Mouse (Mus musculus) adrenal gland, postnatal 14 days (tissue): Measurements from ENCODE around the gene Arid3a. TPM values are rescaled to one million over a fixed set of nuclear protein-coding genes. Genes with fewer than 3 reads are reported as not detected.

Experiments
- DNase-seq: peaks from one replicate; pipeline ENCODE4 v3.0.0; 2021; ENCODE audit warnings: mixed read lengths
- total RNA-seq: library from RNA; stranded (reverse); gene quantifications from 2 replicates; pipeline ENCODE4 v1.2.3, GENCODE M21; 2021

The Arid3a gene
- total RNA-seq, 1 experiment from 2014 or later = 5.9 TPM

DNA sequence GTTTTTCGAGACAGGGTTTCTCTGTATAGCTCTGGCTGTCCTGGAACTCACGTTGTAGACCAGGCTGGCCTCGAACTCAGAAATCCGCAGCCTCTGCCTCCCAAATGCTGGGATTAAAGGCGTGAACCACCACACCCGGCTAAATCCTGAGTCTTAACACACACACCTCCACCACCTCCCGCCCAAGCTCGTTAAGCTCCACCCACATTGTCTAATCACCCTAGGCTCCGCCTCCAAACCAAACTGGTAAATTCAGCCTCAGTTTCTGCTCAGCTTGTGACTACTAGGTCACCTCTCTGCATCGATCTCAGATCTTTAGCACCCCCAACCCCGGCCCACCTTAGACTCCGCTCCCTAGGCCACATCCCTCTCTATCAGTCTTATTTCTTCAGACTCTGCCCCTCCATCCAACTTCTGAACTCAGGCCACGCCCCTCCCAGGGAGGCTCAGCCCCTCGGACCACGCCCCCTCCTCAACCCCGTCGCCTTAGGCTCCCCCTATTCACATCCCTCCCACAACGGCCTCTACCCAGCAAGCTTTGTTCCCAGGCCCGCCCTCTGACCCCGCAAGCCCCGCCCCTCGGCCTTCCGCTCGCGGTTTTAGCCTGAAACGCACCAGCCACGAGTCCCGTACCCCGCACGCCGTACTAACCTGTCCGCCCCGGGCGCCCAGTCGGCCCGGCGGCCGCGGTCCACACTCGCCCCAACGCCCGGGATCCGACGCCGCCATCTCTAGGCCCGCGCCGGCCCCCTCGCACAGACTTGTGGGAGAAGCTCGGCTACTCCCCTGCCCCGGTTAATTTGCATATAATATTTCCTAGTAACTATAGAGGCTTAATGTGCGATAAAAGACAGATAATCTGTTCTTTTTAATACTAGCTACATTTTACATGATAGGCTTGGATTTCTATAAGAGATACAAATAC is 18.4 kb upstream of the Arid3a start, which contains the start of gene Med16:
Gene Med16, minus strand, starts transcription at position 757 of the 925 bp plus-strand sequence.
- DNase-seq = peak; percentile 98

DNA sequence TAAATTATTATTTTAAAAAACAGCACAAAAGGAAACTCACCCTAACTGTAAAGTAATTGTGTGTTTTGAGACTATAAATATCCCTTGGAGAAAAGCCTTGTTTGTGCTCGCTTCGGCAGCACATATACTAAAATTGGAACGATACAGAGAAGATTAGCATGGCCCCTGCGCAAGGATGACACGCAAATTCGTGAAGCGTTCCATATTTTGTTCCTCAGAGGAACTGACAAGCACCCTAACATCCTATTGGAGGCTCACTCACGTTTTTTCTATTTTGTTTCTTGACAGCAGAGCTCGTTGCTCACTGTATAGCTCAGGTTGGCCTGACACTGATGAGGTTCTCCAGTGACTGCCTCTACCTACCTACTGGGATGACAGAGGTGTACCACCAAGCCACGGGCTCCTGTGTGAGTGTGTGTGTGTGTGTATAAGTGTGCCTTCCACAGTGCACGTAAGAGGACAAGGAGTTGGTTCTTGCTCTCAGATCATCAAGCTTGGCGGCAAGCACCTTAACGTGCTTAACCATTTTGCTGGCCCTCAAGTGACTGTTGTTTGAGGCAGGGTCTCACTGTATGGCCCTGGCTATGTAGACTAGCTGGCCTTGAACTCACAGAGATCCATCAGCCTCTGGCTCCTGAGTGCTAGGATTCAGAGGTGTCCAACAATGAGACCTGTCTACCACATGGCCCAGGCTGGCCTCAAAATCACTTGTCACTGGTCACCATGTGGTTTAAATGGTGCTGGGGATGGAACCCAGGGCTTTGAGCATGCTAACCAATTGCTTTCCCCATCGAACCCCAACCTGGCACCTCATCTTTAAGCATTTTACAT is 17.5 kb upstream of the Arid3a start:
- no peak for DNase-seq

DNA sequence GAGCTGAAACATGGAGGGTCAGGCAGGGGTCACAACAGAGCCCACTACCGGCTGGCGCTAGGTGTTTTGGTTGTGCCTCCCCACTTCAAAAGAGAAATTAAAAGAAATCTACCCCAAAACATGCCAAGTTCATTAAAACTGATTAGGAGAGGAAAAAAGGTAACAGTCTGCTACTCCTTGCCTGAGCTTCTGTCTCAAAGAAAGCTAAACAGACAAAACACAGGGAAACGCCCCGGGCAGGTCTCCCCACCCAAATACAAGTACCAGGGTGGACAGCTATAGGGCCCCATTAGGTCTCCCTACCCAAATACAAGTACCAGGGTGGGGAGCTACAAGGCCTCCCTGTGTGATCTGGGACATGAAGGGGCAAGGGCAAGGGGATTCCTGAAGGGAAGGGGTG is 16.3 kb upstream of the Arid3a start, which contains the start of gene Gm26602:
Gene Gm26602, plus strand, starts transcription at position 301 of the 400 bp plus-strand sequence.
- no peak for DNase-seq

DNA sequence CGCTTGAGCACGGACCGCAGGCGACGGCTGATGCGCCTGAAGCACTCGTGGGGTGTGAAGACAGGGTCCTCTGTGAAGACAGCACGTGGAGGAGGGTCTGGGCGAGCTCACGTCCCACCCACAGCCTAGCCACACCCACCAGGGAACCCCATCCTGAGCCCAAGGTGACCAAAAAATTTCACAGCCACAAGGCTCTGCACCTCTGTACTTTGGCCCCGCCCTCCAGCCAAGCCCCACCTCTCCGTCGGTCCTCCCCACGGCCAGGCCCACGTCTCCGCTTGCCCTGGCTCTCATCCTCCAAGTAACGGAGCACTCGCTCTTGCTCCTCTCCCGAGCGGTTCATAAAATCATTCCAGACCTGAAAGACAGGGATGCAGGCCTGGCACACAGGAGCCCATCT is 14.4 kb upstream of the Arid3a start:
- DNase-seq = no peak

DNA sequence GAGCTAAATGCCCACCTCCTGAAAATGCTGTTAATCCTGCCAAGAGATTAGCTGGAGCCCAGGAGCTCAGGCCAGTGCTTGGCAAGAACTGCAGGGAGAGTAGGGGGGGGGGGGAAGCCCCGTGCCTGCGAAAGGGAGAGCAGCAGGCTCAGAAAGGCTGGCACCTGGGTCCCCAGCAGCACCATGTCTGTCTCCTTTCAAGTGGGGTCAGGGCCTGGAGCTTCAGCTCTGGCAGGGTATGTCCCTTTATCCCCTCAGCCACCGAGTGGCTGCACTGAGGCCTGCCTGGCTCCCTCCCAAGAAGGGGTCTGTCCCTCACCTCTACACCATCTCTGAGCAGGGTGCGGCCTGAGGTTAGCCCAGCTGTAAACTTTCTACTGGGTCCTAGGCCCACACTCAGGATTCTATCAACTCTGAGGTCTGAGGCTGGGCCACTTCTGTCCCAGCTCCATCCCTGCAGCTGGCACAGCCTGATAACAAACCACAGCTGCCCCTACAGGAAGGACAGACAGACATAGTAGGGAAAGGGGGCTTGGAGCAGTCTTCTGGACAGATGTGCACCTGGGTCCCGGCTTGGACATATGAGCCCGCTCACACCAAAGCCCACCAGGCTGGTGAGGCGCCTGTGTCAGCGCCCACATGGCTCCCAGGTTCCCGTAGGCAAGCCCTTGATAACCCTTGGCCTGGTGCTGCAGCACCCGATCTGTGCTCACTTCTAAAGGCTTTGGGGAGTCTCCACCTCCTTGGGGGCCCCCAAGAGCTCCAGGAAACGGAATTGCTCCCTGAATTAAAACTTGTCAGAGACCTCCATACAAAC is 12.5 kb upstream of the Arid3a start:
- no peak for DNase-seq

DNA sequence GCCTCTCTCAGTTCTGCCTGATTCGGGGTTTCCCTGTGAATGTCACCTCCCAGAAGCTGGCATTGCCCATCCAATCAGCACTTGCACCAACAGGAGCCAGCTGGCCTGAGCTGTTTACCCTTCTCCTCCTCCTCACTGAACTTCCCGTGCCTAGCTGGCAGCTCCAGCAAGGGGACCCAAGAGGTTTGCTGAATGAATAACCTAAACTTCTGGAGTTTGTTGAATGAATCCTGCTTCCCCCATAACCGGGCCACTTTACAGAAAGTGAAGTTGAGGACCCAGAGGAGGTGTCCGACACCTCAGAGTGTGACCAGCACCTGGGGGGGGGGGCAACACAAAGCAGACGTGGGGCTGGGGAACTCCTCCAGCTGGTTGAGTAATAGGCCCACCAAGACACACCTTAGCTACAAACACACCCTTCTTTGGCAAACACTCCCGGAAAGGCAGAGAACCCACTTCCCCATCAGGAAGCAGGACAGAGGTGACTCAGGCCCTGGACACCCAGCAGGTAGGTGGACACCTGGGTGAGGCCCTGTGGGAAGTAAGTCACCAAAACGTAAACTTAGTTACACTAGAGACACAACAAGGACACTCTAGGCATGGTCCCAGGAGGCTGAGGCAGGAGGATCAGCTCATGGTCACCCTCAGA is 11.8 kb upstream of the Arid3a start:
- DNase-seq = peak; percentile 58

DNA sequence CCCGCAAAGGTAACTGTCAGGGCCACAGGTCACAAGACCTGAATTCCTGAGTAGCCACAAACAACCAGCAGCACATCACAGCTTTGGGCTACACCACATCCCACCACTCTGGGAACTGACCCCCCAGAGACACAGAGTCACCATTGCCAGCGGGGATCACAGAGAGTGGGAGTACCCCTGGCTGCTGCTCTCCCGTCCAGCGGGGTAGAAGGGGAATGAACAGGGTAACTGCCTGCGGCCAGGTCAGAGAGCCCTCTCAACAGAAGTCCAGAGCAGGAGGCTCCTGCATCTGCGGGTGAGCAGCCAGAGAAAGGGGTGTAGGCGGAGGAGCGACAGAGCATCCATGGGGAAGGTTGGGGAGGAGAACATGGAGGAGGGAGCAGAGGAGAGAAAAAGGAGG is 10.8 kb upstream of the Arid3a start:
- DNase-seq = peak; percentile 34

DNA sequence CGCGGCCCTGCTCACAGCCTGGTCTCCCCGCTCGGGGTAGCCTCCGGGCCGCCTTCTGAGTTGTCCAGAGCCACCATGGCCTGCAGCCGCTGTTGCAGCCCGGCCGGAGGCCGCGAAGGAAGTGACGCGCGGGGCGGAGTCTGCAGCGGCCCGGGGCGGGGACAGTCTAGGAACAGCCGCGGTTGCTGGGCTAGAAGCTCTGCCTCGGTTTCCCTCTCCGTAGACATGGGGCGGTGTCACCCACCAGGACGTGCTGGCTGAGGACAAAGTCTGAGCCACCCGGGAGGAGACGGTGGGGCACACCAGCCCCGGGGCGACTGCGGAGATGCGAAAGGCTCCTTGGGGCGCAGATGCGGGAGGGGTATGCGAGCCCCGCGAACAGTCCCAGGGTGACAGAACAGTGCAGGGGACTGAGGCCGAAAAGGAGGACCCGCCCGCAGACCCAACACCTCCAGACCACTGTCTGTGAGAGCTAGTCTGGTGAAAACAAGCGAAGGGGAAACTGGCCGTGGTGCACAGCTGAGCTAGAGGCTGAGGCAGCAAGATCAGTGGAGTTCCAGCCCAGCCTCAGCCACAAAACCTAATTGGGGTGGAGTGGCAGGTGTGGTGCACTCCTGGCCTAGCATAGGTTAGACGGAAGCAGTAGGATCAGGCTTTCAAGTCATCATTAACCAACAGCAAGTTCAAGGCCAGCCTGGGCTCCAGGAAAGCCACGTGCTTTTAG is 9.9 kb upstream of the Arid3a start, which contains the start of gene Kiss1r:
Gene Kiss1r, plus strand, starts transcription at position 164 of the 724 bp plus-strand sequence.
- peak; percentile 95 for DNase-seq

DNA sequence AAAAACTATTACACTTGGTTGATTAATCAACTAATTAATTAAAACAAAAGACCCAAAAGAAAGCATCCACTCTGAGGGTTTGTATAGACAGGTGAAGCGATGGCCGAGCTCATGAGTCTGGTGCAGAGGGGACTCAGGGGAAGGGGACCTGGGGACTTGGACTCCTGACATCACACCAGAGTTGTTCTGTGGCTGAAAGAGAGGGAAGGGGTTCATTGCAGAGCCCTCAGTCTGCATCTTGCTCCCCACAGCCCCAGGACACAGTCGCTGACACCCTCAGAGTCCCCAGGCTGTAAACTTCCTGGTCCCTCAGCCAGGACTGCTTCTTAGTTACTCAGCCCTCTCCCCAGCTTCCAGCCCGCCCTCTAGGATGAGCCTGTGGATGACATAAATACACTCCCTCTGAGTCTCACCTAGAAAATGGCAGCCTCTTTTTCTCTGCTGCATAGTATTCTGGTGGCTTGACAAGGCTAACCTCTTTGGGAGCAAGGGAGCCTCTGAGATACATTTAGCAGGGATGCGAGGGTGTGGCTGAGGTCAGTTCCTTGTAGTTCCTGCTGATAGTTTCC is 9.2 kb upstream of the Arid3a start:
- no peak for DNase-seq

DNA sequence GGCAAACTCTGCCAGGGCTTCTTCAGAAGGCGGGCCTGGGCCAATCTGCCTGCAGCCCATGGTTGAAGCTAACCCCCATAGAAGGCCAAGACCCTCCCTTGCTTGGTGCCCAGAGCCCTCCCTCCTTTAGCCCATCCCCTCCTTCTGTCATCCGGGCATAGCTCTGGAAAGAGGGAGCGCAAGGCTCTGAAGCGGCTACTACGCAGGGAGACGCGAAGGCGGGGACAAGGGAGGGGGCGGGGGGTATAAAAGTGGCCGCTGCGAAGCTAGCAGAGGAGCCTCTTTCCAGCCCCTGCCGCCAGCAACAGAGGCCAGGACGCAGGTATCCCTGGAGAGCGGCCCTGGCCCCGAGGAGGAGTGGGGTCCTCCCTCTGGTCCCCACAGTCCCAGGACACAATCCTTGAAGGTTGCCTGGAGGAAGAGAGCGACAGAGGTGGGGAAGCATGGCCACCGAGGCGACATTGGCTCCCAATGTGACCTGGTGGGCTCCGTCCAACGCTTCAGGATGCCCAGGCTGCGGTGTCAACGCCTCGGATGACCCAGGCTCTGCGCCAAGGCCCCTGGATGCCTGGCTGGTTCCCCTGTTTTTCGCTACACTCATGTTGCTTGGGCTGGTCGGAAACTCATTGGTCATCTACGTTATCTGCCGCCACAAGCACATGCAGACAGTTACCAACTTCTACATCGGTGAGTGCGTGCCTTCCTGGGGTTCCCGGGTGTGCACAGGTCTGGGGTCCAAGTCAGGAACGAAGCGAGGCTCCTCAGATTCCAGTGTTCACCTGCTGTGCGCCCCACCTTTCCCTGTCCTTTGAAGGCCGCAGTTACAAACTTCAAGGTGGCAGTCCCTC is 8.4 kb upstream of the Arid3a start:
- DNase-seq = peak; percentile 56

DNA sequence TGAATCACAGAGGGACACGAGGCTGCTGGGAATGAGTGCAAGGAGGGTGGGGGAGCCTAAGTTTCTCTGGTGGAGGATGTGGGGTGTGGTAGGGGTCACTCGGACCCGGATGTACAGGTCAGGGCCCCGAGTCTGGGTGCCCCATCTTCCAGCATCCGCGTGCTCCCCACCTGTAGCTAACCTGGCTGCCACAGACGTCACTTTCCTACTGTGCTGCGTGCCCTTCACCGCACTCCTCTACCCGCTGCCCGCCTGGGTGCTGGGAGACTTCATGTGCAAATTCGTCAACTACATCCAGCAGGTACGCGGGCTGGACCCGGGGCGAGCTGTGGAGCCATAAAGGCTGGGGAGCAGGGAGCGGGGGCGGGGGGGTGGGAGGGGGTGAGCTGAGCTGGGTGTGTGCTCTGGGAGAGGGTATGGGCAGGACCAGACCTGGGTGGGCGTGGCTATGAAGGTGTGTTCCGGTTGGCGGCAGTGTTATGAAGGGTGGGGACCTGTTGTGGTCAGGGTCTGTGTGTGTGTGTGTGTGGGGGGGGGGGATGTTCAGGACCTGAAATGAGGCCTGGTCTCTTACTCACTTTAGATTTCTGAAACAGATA is 7.5 kb upstream of the Arid3a start:
- DNase-seq = no peak

DNA sequence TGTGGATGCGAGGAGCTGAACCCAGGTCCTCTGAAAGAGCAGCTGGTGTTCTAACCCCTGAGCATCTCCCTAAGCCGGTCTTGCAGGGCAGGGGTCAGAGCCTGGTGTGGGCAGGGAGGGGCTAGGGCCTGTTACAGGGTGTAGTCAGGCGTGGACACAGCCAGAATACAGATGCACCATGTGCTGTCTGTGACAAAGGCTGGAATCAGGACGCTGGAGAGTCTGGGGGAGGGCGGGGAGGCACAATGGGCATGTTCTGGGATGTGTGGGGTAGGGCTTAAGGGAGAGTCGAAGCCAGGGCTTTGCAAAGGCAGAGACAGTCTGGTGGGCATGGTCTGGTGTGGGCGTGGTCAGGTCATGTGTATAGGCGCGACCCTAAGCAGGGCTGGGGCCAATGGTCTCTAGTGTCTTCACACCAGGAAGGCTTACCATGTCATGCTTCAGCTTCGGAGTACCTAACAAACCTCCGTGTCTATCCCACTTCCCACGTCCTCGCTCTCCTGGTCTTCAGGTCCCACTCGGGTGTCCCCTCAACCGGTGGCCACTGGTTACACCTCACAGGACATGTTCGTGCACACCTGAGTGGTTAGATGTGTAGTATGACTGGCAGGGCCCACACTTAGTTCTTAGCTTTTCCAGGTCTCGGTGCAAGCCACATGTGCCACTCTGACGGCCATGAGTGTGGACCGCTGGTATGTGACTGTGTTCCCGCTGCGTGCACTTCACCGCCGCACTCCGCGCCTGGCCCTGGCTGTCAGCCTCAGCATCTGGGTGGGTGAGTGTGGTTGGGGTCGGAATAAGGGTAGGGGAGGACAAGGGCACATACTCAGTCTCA is 6.6 kb upstream of the Arid3a start:
- no peak for DNase-seq

DNA sequence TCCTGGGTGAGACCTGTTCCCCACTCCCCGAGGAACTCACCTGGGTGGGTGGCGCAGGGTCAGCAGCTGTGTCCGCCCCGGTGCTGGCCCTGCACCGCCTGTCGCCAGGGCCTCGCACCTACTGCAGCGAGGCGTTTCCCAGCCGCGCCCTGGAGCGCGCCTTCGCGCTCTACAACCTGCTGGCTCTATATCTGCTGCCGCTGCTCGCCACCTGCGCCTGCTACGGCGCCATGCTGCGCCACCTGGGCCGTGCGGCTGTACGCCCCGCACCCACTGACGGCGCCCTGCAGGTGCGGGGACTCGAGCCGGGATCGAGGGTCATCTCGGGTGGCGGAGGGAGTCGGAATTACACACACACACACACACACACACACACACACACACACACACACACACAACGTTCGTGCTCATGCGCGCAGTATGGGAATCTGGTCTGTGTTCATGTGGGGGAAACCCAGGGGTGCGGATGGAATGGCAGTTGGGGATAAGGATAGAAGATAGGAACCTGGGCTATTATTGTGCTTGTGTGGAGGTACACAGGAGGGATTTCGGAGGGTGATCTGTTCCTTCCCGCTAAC is 5.8 kb upstream of the Arid3a start, which contains the start of gene R3hdm4:
Gene R3hdm4, minus strand, starts transcription at position 251 of the 578 bp plus-strand sequence.
- no peak for DNase-seq

DNA sequence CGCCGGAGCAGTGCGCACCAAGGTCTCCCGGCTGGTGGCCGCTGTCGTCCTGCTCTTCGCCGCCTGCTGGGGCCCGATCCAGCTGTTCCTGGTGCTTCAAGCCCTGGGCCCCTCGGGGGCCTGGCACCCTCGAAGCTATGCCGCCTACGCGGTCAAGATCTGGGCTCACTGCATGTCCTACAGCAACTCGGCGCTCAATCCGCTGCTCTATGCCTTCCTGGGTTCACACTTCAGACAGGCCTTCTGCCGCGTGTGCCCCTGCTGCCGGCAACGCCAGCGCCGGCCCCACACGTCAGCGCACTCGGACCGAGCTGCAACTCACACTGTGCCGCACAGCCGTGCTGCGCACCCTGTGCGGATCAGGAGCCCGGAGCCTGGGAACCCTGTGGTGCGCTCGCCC is 5.3 kb upstream of the Arid3a start:
- DNase-seq = peak; percentile 43

DNA sequence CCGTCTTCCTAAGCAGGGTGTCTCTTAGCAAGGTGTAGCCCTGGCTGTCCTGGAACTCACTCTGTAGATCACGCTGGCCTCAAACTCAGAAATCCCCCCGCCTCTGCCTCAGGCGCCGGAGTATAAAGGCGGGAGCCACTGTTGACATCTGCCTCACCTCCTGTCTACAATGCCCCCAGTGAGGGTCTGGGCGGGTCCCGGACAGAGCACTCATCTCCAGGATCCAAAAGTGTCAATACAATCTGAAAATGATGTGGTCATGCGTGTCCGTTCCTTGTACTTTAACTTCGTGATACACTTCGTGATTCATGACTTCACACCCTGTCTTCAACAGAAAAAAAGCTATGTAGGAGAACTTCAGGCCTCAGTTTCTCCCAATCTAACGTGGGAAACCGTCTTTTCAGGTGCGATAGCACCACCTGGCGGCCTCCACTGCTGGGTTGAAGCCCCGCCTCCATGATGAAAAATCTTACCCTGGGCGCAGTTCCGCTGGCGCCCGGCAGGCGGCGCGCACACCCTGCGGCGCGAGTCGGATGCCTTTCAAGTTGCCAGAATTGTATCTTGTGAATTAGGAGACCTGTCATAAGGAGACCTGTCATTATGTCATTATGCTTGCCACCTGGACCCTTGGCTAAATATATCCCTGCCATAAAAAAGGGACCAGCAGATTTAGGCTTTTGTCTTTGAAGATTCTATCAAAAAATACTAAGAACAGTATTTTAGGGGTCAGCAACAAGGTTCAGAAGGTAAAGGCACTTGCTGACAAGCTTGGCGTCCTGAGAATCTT is 1.7 kb upstream of the Arid3a start:
- DNase-seq = peak; percentile 94

DNA sequence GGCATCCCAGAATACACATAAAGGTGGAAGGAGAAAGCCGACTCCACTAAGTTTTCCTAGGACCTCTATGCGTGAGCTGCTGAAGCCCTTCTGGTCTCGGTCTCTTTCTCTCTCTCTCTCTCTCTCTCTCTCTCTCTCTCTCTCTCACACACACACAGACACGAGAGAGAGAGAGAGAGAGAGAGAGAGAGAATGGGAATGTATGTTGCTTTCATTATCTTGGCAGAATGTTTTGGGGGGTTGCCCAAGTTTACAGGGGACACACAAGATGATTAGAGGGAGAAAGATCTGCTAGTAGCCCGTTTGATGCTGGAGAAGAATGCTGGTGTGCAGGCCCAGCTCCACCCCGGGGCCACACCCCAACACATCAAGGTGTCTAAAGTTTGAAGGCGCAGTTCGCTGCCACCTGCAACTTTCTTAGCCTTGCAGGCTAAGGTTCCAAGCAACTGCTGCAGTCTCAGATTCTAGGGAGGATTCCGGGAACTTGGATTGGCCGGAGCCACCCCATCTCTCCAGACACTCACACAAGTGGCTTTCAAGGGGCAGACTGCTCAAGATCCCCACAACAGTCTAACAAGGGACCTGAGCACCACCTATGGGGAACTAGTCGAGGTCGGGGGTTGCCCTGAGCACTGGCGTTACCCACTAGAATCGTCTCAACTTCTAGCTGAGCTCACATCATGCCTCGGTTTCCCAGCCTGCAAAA is 905 bp upstream of the Arid3a start:
- DNase-seq = no peak
